Mouse (Mus musculus) kidney, adult 9 months (tissue): ENCODE results near the gene Lrrk1.
A peak's percentile ranks its signal among the peaks of the same experiment; 100 is the strongest.

Experiments used
- DNase-seq: peaks from one replicate; pipeline ENCODE4 v3.0.0; 2022

Gene Lrrk1

GRCm38 (mm10) chr7:66219794-66220227 is 168.3 kb downstream of the Lrrk1 start:
- peak; percentile 89 for DNase-seq

DNA sequence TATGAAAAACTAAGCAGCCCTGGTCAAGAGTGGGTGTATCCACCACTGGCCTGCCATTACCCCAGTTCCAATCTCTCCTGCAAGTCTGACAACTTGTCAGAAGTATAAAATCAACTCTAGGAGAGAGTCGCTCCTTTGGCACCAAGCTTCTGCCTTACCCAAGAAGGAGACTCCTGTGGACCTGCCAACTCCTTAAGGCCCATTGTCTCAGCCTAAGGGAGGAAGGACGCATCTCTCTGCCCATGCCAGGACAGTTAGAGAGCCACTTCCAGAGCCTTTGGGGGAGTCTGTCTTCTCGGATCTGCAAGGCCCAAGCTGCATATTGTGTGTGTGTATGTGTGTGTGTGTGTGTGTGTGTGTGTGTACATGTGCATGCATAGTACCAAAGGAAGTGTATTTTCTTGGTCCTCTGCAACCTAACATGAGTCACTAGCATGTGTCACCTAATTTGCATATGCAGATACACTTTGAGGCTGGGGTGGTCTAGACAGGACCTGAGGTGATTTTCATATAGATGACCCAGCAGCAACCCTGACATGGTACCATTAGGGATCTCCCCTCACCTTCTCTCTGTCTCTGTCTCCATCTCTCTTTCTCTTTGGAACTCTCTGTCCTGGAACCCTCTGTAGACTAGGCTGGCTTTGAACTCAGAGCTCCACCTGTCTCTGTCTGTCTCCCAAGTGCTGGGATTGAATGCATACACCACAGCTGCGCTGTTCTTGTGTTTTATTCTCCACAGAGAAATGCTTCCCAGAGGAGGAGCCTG is 168.9 kb downstream of the Lrrk1 start:
- no peak for DNase-seq

DNA sequence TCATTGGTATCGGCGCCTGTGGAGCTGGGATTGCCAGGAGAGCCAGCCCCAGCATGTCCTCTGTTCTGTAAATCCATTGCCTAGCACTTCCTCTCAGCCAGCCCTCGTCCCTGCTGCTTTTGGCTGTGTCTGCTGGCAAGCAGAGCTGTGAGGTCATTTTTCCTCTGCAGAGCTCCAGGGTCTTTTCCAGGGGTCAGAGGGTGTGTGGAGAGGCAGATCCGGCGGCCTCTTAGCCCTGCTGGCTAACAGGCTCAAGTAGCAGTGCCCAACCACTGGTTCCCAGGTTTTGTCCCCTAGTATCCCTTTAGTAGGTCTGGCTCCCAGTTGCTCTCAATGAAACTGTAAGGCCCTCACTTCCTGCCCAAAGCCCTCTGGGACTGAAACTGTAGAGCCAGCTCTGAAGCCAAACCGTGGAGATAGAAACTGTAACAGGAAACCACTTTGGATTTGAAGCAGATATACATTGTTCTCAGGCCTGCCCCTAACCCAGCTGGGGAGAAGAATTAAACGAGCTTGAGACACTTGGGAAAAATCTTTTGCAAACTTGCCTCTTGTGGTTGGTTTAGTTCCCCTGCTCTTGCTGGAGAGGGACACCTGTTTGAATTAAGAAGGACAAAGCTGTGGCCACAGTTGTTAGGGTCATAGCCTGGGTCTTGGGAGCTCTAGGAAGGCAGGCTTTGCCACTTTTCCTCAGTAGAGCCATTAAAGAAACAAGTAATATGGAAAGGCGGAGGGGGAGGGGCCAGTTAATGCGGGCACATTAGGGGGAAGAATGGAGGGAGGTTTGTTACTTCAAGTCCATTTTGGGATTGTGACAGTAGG is 169.7 kb downstream of the Lrrk1 start:
- DNase-seq, result peak; percentile 40

DNA sequence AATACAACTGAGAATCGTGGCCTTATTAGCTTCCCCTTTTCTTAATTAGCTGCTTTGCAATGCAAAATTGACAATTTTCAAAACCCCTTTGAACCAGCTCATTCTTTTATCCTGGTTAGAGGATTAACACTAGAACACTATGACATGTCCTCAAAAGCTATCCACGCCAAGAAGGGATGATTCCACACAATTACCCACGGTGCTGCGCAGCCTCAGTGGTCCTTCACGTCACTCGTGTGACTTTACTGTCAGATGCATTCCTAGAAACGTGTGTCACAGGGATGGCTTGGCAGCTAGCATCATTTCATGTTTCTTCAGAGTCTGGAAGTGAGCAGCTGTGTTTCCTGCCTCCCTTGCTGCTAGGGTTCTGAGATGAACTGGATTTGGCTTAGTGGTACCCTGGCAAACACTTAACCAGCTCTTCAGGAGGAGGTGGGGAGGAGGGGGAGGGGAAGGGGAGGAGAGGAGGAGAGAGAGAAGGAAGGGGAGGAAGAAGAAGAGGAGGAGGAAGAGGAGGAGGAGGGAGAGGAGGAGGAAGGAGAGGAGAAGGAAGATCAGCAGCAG is 170.5 kb downstream of the Lrrk1 start:
- DNase-seq, result no peak

DNA sequence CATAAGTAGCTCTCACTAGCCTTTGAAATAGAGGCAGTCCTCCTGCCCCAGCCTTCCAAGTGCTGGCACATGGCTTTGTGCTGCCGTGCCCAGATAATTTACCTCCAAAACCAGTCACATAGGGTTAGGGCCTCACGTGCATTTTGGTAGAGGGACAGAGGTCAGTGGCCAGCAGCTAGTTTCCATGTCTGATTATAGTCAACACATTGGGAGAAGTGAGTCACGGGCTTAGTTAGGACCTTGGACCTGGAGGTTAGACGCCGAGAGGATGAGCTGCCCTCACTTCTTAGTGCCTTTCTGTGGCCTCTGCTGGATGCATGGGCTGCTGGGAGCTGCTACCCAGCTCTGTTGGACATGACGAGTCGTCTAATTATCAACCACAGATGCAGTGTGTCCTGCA is 171.1 kb downstream of the Lrrk1 start:
- peak; percentile 72 for DNase-seq

GRCm38 (mm10) chr7:66215911-66216310 is 172.2 kb downstream of the Lrrk1 start:
- DNase-seq, result no peak

DNA sequence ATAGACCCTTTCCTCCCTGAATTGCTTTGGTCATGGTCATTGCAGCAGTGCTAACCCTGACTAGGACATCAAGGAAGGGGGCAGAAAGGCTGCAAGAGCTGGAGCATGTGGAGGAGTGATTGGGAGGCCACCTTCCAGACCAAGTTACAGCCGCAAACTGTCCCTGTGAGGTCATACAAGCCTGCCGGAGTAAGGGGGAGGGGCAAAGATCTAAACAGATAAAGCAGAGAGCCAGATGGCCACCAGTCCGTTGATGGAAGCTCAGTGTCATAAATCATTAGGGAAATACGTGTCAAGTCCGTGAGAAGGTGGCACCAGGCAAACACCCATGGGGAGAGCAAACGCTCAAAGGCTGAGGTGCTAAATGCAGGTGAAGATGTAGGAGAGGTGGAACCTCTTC is 173.7 kb downstream of the Lrrk1 start:
- no peak for DNase-seq

DNA sequence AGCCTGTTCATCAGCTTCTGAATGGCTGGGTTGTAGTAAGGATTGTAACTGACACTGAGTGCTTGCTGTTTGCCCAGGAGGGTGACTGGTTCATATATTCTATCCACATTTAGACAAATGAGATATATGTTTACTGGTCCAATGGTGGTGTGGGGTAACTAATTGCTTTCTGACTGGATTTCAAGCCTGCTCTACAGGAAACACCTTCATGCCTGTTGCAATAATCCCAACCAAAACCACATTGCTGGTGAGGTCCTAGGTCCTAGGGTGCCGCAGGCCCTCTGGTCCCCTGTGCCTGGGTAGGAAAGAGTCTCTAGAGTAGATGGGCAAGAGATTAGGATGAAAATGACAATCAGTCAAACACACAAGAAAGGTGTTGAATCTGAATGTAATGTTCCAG is 175.3 kb downstream of the Lrrk1 start:
- no peak for DNase-seq

DNA sequence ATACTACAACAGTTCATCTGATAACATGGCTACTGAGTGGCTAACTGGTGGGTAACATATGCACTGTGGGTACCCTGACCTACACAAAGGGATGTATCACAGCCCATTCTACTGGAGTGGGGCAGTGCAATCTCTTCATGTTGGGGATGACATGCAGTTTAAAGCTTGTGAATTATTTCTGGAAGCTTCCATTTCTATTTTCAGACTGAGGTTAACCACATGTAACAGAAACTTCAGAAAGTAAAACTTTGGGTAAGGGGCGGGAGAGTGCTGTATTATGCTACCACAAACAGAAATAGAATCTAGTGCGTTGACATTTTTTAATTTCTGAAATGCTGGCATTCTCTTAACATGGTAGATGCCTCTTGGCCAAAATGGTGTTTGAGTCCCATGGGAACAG is 178.2 kb downstream of the Lrrk1 start:
- DNase-seq, result no peak

DNA sequence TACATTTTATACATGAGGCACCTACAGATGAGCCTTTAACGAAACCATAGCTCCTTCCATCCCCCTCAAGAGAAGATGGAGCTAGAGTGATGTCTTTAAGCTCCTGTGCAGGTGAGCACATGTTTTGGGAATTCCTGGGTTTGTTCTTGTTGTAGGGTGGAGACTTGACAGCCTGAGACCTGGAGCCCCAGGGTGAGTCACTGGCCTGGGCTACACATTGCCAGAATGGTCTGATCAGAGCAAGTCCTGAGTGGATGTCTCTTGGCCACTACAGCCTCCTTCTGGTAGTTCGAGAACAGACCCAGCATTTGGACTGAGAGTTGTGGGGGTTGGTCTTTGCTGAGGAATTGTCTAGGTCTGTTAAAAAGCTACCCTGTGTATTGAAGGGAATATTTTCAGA is 186.5 kb downstream of the Lrrk1 start:
- no peak for DNase-seq

GRCm38 (mm10) chr7:66200791-66201450 is 187.2 kb downstream of the Lrrk1 start:
- no peak for DNase-seq

DNA sequence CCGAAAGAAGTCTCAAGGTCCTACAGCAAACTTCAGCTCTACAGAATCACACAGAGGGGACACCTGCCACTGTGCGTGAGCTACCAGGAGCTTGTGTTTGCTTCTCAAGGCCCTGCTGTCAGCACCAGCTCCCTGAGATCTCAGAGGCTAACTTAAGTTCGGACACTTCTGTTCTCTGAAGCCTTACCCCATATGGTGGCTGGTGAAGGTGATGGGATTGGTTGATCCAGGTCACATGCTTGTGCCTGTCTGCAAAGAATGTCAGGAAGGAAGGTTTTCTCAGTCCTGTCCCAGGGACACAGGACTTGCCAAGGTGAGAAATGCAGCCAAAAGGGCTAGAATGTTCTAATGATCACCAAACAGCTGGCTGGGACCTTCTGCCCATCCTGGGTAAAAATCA is 187.8 kb downstream of the Lrrk1 start:
- DNase-seq, result no peak

GRCm38 (mm10) chr7:66199391-66199831 is 188.7 kb downstream of the Lrrk1 start:
- DNase-seq, result no peak

DNA sequence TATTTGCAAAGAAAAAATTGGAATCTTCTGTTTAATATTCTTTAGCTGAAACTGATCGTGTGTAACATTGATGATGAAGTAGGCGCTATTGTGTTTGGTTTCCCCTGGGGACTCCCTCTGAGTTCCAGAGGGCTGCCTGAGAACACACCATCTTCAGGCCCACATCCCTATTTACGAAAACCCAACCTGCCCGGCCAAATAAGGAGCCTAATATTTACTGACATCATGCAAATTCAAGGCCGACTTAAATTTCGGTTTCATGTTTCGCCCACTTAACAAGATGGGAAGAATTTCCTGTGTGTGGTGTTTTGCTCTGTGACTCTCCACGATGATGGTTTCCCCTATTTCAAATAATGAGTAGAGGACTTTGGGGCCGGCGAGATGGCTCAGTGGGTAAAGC is 189.7 kb downstream of the Lrrk1 start:
- DNase-seq, result no peak

DNA sequence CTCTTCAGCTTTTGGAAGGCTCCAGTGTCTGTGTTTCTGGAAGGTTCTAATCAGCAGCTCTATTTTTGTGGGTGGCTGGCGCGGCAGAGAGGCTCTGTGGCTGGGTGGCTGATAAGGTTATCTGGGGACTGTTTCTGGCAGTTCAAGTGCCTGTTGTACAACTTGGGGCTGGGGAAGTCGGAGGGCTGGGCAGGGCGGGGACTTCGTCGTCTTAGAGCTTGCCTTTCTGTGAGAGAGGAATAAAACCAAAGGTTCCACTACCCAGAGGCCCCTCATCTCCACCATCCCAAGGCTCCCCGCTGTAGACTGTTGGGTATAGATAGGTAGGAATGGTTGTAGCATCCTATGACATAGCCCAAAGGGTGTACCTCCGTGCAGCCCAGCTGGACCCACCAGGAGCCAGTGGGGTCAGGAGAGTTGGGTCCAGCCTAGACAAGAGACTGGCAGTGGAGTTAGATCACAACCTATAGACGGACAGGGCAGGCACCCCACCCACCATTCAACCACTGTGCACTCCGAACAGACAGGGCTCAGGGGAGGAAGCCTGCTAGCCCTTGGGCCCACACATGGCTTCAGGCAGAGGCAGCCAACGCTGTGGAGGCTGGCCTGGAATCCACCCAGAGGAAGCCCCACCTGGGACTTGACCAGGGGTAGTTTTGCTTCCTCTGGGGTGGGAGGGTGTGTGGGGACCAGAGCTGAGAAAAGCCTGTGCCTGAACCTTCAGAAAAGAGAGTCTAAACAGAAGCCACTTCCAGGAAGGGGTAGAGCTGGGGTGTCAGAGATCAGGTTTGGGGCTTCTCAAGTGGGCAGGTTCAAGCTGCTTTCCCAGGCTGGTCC is 191.3 kb downstream of the Lrrk1 start:
- no peak for DNase-seq

DNA sequence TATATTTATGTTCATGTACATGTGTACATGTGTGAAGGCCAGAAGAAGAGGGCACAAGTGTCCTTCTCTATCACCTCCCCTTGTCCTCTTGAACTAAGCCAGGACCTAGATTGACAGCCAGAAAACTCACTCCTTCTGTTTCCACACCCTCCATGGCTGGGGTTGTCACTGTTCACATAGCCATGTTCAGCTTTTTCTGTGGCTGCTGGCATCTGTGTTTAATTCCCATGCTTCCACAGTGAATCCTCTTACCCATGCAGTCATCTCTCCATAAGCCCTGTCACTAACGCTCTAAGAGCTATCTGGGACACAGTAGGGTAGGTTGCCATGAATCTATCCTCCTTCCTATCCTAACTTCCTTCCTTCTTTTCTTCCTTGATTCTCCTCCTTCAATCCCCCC is 192.3 kb downstream of the Lrrk1 start:
- no peak for DNase-seq

GRCm38 (mm10) chr7:66194511-66194910 is 193.6 kb downstream of the Lrrk1 start:
- no peak for DNase-seq

DNA sequence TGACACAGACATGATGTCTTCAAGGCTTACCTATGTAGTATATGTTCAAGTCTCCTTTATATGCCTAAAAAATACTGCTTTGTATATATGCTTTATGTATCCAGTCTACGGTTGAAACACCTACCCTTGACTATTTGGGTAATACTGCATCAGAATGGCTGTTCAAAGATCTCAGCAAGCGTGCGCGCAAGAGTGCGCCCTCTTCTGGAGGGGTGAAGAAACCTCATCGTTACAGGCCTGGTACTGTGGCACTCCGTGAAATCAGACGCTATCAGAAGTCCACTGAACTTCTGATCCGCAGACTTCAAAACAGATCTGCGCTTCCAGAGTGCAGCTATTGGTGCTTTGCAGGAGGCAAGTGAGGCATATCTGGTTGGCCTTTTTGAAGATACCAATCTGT is 197.8 kb downstream of the Lrrk1 start:
- DNase-seq, result peak; percentile 37

- DNase-seq, result no peak
These were observed 200.4 kb downstream of the Lrrk1 start for GRCm38 (mm10) chr7:66187581-66188231.

DNA sequence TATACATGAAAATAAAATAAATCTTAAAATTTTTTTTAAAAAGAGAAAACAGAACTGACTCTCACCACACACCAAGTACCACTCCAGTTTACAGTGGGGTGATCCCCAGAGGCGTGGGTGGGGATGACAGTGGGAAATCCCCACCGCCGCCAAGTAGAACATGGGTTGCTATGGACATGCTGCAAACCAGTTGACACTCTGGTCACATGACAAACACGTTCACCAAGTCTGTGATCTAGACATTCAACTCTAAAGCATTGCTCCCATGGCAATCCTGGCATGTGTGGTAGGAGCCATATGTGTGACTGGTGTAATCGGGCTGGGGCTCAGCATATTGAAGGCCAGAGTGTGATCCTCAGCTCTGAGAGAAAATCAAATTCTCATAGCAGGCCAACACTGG is 202.8 kb downstream of the Lrrk1 start:
- no peak for DNase-seq

GRCm38 (mm10) chr7:66184026-66184425 is 204.1 kb downstream of the Lrrk1 start:
- no peak for DNase-seq

GRCm38 (mm10) chr7:66183404-66183803 is 204.7 kb downstream of the Lrrk1 start:
- DNase-seq, result no peak
